Mouse (Mus musculus) monocyte, adult 2 months (primary cell): ENCODE results near the gene Psme3.
"Not testable (repeated sequence)": the region's sequence is repeated elsewhere in the genome, so short reads cannot be mapped to it uniquely, and the experiment has no call there.

Source experiments
- DNase-seq, 2 experiments: peaks; one replicate each; pipeline ENCODE4 v3.0.0; 2022; ENCODE audit warnings: low spot score in 2 of 2, low read depth in 1 of 2

The Psme3 gene

DNA sequence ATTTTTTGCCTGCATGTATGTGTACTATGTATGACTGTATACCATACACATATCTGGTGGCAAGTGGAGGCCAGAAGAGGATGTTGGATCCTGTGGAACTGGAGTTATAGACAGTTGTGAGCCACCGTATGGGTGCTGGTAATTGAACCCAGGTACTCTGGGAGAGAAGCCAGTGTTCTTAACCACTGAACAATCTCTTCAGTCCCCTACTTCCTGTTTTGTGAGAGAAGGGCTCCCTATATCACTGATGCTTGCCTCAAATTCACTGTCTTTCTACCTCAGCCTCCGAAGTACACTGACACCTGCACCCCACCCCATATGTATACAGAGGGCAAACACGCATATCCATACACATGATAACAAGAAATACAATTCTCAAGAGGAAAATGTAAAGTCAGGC lies 4.9 kb upstream of the Psme3 start:
- no peak for DNase-seq

DNA sequence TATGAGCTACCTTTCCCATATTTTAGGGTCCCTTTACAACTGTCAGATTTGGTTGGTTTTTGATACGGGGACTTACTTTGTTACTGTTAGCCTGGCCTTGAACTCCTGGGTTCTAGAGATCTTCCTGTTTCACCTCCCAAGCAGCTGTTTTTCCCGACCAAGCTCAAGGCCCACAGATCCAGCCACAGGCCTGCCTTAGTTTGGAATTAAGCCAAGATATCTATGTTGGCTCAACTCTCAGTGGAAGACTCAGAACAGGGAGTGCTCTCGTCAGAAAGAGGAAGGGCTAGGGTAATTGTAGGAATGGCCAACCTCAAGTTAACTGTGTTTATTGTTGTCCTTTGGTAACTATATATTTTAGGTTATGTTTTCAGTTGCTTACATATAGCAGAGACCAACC lies 3.9 kb upstream of the Psme3 start:
- no peak for DNase-seq

DNA sequence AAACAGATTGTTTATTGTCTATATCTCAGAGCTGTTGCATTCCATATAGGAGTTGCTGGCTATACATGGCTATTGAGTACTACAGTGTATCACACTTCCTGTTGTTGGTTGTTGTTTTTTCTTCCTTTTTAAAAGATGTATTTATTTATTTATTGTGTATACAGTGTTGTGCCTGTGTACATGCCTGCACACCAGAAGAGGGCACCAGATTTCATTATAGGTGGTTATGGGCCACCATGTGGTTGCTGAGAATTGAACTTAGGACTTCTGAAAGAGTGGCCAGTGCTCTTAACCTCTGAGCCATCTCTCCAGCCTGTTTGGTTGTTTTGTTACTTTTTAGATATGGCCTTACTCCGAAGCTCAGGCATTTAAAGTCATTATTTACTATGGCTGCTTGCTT lies 1.4 kb upstream of the Psme3 start:
- no peak for DNase-seq

DNA sequence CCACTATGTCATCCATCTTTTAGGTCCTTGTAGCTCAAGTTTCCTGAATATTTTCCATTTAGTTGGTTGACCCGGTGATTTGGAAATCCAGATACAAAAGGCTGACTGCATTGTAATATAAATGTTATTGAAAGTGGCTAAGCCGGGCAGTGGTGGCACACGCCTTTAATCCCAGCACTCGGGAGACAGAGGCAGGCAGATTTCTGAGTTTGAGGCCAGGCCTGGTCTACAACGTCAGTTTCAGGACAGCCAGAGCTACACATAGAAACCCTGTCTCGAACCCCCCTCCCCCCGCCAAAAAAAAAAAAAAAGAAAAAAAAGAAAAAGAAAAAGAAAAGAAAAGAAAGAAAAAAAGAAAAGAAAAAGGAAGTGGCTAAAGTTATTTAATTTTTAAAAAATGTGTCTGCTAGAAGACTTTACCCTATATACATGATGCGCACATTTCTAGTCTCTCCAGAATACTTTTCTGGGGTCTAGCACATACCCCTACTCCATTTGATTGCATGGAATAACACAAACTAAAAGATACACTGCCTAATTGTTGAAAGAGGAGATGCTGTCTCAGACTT lies 847 bp upstream of the Psme3 start:
- no peak for DNase-seq

DNA sequence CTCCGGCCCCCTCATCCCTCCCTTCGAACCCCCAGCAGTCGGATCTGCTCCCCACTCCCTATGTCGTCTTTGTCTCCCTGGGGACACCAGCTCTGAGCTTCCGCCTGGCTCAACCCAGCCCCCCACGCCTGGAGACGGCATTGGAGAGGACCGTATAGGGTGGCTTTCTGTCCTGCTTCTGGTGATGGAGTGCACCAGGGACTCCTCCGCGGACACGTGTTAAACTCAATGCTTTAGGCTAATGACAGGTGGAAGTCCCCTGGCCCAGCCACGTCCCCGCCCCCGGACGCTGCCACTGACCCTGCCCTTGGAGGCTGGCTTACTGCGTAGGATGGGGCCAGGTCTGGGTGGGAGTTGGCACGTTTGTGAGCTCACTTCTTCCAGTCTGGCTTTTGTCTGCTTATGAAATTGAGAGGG lies 496 bp downstream of the Psme3 start:
- DNase-seq: peak in 1 of 2 experiments; percentile 17

DNA sequence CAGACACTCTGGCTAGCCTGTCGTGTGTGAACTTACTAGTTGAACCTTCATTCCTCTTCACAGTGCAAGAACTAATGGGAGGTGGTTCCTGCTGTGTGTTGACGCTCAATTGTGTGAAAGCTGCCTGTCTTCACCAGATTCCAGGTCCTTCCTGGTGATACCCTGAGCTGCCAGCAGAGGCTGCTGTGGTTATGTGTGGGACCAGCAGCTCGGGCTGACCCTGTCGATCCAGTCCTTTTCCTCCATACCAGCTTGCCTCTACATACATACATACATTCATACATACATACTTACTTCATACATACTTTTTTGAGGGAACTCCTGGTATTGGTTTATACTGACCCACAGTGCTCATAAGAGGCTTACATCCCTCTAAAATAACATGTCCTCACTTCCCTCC lies 7.6 kb downstream of the Psme3 start:
- no peak for DNase-seq

DNA sequence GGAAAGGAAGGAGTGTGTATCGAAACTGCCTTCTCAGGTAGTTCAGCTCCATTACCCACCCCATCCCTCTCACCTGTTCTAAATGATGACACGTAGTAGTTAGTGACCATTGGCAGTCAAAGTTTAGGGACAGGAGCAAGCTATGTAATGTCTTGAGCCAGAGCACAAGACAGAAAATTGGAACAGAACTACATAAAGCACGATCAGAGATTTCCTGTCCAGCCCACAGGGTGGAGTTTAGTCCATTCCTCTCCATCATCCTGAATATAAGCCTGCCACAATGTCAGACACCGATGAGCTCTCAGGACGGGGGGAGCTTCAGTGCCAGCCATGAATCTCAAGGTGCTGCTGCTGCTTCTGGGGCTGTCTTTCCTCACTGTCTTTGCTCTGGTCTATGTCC lies 8.8 kb downstream of the Psme3 start, which contains the start of gene Aoc2:
TSS of gene Aoc2 (plus strand) at position 301 of the 400 bp plus-strand sequence.
- DNase-seq: no peak

DNA sequence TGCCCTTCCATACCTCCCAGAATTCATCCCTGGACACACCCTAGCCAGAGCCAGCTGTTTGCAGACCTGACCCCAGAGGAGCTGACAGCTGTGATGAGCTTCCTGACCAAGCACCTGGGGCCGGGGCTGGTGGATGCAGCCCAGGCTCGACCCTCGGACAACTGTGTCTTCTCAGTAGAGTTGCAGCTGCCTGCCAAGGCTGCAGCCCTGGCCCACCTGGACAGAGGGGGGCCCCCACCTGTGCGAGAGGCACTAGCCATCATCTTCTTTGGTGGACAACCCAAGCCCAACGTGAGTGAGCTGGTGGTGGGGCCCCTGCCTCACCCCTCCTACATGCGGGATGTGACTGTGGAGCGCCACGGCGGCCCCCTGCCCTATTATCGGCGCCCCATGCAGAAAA lies 9.2 kb downstream of the Psme3 start:
- DNase-seq: not testable (repeated sequence)

DNA sequence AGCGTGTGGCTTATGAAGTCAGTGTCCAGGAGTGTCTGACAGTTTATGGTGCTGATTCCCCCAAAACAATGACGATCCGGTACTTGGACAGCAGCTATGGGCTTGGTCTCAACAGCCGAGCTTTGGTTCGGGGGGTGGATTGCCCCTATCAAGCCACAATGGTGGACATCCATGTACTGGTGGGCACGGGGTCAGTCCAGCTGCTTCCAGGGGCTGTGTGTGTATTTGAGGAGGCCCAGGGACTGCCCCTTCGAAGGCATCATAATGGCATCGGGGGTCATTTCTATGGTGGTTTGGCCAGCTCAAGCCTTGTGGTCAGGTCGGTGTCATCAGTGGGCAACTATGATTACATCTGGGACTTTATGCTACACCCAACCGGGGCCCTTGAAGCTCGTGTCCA lies 10.1 kb downstream of the Psme3 start:
- no peak for DNase-seq

DNA sequence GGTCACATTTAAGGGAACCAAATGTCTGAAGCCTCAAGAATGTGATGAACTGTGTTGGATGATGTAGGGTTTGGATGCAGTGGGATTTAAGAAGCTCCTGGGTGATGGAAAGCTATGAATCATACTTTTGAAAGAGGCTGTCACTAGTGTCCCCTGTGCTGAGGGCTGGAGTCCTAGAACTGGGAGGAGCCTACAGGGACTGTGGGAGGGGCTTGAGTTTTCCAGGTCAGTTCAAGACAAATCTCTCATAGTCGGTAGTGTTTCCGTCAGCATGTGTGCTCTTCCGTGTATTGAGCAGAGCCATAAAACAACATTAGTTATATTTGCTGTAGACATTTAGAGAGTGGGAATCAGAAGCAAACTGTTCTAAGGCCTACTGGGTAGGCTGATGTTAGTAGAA lies 11.3 kb downstream of the Psme3 start:
- DNase-seq: no peak

DNA sequence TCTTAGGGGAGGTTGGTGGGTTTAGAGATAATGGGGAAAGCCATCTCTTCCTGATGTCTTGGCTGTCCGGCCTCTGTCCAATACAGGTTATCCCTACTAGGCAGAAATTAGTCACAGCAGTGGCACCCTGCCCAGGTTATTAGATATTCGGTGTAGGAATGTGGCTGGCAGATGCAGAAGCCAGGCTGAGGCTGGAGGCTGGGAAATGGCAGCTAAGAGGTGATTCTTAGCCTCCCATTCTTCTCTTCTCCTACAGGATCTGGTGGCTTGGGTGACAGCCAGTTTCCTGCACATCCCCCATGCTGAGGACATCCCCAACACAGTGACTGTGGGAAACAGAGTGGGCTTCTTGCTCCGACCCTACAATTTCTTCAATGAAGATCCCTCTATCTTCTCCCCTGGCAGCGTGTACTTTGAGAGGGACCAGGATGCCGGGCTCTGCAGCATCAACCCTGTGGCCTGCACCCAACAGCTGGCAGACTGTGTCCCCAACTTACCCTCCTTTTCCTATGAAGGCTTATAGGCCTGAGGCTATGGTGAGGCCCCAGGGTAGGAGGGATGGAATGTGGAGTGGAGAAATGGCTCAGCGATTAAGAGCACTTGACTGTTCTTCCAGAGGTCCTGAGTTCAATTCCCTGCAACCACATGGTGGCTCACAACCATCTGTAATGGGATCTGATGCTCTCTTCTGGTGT lies 13.1 kb downstream of the Psme3 start:
- DNase-seq: no peak

DNA sequence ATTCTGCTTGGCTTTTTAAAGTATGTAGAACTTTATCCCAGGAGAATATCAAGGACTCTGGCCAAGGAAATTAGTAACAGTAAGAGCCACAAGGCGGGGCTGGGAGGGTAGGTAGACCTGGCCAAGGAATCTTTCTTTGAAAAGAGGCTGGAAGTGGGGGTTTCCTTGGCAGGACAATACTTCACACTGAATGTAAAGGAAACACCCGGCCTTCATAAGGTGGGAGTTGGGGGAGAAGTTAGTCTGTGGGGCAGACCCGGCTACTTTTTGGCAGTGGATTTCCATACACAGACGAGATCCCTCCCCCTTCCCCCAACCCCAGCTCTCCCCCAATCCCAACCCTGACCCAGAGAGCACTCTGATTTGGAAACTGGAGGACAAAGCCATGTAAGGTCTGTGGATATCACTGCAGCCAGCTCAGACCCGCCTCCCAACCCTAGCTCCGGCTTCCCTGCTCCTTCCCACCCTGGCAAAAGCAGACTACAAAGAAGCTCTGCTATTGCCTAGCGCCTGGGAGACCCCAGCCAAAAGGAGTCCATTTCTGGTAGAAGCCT lies 14.4 kb downstream of the Psme3 start, which contains the start of gene Aoc3:
TSS of gene Aoc3 (plus strand) at position 235 of the 554 bp plus-strand sequence.
- no peak for DNase-seq

DNA sequence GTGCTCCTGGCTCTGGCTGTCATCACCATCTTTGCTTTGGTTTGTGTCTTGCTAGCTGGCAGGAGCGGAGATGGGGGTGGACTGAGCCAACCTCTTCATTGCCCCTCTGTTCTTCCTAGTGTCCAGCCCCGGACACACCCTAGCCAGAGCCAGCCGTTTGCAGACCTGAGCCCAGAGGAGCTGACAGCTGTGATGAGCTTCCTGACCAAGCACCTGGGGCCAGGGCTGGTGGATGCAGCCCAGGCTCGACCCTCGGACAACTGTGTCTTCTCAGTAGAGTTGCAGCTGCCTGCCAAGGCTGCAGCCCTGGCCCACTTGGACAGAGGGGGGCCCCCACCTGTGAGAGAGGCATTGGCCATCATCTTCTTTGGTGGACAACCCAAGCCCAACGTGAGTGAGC lies 14.9 kb downstream of the Psme3 start:
- DNase-seq: not testable (repeated sequence)

DNA sequence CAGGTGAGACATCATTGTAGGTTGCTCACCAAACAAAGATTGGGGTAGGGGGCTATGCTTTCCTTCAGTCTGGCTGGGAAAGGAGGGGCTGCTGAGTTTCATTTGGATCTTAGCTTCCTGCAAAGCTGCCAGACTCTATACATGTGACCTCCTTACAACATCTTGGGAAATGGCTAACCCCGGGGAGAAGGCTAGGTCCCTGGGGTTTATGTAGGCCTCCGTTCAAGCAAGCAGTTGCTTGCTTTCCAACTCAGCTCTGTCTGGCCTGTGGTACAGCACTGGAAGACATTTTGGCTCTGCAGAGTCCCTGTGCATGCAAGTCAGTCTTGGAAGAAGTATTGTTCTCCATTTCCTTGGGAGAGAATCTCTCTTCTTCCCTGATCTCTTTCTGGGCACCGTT lies 16.5 kb downstream of the Psme3 start:
- no peak for DNase-seq

DNA sequence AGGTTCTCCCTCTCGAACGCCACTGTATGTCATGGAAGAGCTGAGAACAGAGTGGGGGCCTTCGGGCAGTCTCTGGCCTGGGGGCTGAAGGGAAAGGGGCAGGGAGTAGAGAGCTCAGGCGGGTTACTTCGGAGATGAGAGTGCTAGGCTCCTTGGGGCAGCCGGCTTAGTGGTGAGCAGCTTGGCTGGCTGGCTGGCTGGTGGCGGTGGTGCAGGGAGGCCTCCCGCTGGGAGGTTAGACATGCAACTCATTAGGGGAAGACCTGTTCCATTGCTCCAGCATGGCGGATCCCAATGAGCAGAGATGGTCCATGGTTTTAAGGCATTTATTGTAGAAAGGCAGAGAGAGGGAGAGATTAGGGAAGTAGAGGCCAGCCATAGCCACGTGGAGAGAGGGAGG lies 18.0 kb downstream of the Psme3 start:
- DNase-seq: no peak

DNA sequence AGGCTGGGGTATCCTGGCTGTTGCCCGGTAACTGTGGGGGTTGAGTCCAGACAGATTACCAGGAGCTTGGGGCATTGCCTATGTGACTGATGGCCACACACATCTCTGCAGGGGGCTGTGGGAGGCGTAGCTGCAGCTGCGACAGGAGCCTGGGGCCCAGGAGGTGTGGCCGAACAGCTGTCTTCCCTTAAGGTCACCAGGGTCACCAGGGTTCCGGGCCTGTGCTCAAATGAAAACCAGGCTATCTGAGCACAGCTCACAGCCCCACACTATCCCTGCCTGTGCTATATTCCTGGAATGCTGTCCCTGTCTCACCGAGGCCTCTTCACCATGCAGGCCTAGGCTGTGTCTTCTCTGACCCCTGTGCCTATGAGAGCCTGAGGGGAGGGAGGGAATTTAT lies 18.5 kb downstream of the Psme3 start:
- no peak for DNase-seq

DNA sequence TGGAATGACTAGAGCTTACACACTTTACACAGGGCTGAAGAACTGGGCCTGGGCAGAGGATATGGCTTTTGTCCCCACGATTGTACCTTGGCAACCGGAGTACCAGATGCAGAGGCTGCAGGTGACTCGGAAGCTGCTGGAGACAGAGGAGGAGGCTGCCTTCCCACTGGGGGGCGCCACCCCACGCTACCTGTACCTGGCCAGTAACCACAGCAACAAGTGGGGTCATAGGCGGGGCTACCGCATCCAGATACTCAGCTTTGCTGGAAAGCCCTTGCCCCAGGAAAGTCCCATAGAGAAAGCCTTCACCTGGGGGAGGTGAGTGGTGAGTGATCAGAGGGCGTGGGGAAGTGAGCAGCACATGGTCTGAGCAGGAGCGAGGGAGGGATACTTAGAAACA lies 19.7 kb downstream of the Psme3 start:
- DNase-seq: no peak

DNA sequence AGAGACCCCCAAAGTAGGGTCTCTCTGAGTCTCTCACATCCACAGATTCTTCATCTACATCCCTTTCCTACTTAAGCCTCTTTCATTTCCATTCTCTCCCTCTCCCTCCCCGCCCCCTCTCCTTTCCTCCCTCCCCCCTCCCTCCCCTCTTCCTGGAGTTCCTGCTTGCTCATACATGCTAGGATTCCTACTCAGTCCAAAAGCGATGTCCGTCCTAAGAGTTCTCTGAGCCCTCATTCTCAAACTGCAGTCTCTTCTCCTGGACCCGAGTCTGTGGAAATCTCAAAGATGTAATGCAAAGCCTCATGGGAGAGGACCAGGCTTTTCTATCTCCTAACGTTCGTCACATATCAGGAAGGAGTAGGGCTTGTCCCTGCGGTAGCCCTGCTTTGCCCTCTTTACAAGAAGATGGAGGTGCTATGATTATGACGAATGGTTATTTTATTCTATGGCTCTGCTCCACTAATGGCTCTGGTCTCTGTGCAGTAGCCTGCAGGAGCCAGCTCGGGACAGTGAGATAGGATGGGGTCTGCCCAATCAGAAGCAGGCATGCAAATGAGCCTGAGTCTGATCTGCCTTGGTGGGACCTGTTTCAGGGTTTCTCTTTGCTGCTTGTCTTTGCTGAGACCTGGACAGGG lies 22.2 kb downstream of the Psme3 start:
- no peak for DNase-seq

DNA sequence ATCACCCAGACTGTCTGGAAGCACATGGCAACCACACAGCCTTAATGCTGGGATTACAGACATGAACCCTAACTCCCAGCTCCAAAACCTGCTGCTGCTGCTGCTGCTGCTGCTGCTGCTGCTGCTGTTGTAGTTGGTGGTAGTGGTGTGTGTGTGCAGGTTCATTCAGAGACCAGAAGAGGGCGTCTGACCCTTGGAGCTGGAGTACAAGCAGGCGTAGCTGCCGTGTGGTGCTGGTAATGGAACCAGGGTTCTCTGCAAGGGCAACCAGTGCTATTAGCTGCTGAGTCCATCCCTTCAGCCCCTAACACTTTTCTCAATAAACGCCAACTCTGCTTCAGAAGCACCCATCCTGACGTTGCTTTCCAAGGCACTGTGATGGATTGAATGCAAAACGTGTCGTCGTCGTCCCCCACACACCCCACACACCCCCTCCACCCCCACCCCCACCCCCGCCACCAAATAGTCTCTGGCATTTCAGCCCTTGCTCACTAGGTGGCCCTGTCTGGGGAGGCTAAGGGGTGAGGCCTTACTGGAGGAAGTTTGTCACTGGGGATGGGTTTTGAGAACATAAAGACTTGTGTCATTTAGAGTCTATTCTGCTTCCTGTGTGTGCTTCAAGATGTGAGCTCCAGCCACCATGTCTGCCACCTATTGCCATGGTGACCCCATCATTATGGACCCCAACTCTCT lies 31.2 kb downstream of the Psme3 start:
- DNase-seq: no peak

DNA sequence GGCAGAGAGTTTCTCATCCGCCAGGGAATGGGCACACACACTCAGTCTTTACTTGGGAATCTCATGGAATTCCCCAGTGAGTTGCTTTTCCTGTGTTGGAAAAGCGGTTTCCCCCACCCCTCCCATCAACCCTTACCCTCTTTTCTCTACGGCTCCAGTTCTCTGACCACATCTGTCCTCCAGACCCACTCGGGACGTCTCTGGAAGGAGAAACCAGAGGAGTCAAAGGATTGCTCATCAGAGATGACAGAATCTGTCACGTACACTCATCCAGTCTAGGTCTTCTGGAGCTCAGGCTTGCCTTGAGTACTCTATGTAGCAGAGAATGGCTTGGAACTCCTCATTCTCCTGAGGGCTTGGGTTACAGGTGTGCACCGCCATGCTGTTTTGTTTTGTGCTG lies 32.8 kb downstream of the Psme3 start:
- DNase-seq: no peak

DNA sequence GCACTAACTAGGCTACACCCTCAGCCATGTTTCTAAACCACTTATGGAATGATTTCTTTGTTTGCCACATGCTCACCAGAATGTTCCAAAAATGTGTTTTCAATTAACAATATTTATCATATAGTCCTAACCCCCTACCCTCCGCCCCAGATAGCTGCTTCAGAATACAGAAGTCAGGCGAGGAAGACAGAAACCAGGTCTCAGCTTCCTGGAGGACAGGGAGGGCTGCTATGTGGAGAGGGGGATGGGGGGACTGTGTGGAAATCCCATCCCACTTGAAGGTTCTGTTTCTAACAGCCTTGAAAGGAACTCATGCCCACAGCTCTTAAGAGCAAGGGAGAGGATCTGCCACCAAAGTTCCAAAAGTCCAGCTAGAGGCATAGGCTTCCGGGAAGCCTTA lies 33.2 kb downstream of the Psme3 start:
- no peak for DNase-seq
